Mouse (Mus musculus) hindbrain, postnatal 0 days (tissue): ENCODE results near the gene Gm42715. TPM values are rescaled to one million over a fixed set of nuclear protein-coding genes. Genes with fewer than 3 reads are reported as not detected.

Source experiments
- ATAC-seq: fragments of 200-750 bp; cut with Nextera tagmentation; 2 replicates; pipeline ENCODE4 v1.8.0; 2017; ENCODE audit warnings: mild to moderate bottlenecking, moderate TSS enrichment, moderate library complexity
- DNase-seq: peaks from one replicate; pipeline ENCODE4 v3.0.0-alpha.2; 2015; ENCODE audit warnings: low spot score
- H3K27ac ChIP-seq: fragments of 300-500 bp; sonication (generic); 2 replicates; pipeline ENCODE4 v1.5.1; 2014; ENCODE audit warnings: mild to moderate bottlenecking
- H3K27me3 ChIP-seq: fragments of 300-500 bp; sonication (generic); 2 replicates; pipeline ENCODE4 v1.6.1; 2014; ENCODE audit warnings: low read length, mixed read lengths; ENCODE audit not compliant: insufficient read depth
- H3K36me3 ChIP-seq: fragments of 300-500 bp; sonication (generic); 2 replicates; pipeline ENCODE4 v1.6.1; 2014; ENCODE audit warnings: low read length, mixed read lengths; ENCODE audit not compliant: insufficient read depth
- H3K4me1 ChIP-seq: fragments of 300-500 bp; sonication (generic); 2 replicates; pipeline ENCODE4 v1.6.1; 2014; ENCODE audit warnings: antibody characterized with exemption, low read length, mixed read lengths; ENCODE audit not compliant: insufficient read depth
- H3K4me2 ChIP-seq: fragments of 300-500 bp; sonication (generic); 2 replicates; pipeline ENCODE4 v1.6.1; 2014; ENCODE audit warnings: low read depth, mild to moderate bottlenecking, low read length, moderate library complexity, mixed read lengths
- H3K4me3 ChIP-seq: fragments of 300-500 bp; sonication (generic); 2 replicates; pipeline ENCODE4 v1.5.1; 2014; ENCODE audit warnings: low read length
- H3K9ac ChIP-seq: fragments of 300-500 bp; sonication (generic); replicated peaks from 2 replicates; pipeline ENCODE4 v1.6.1; 2014; ENCODE audit warnings: mild to moderate bottlenecking, low read length, moderate library complexity, mixed read lengths
- H3K9me3 ChIP-seq: fragments of 300-500 bp; sonication (generic); 2 replicates; pipeline ENCODE4 v1.6.1; 2016; ENCODE audit warnings: low read length, mixed read lengths
- CTCF ChIP-seq: IDR thresholded peaks from 2 replicates; pipeline ENCODE4 v1.5.1; 2016; ENCODE audit warnings: antibody characterized with exemption, control low read depth, low read depth
- WGBS: fragments of 180-500 bp; shearing (Covaris S2); extraction: QIAGEN DNeasy Blood & Tissue Kit; methylation state at CpG from one replicate; pipeline ENCODE4 v1.1.7; 2014; 5-methylcytosine and 5-hydroxymethylcytosine counted together
- polyA plus RNA-seq: library from polyadenylated mRNA; unstranded; fragments of >200 nt; fragmentation: Nextera tagmentation; extraction: Ambion mirVana; gene quantifications from 2 replicates; pipeline ENCODE4 v1.2.1, GENCODE M21; 2015
- total RNA-seq: library from RNA; depleted of rRNA; stranded (reverse); fragments of >200 nt; gene quantifications from 2 replicates; pipeline ENCODE4 v1.2.3, GENCODE M21; 2014

Gene Gm42715
- total and polyA plus RNA-seq, 2 experiments from 2014 or later: 11.2 to 18.9 TPM

GRCm38 (mm10) chr7:127589637-127590036 lies 70.3 kb downstream of the Gm42715 start:
- H3K4me2 ChIP-seq: peak overlapping the region; percentile 89
- H3K9me3 ChIP-seq: no peaks in the 10 kb centered on the region
- no peak overlapping the region for H3K27ac ChIP-seq
- no peak for ATAC-seq
- H3K4me3 ChIP-seq: peak overlapping the region; percentile 92; the same call in 1 of the 2 replicates
- 92% methylated on average over 9 of the region's 9 CpGs for WGBS
- no peak for DNase-seq
- H3K9ac ChIP-seq: no peak overlapping the region; the same call in 1 of the 2 replicates
- peaks cover 47% of the 10 kb centered on the region for H3K36me3 ChIP-seq
- no peak for TF ChIP-seq CTCF
- no peaks in the 10 kb centered on the region; the same call in 1 of the 2 replicates for H3K4me1 ChIP-seq
- H3K27me3 ChIP-seq: no peaks in the 10 kb centered on the region

DNA sequence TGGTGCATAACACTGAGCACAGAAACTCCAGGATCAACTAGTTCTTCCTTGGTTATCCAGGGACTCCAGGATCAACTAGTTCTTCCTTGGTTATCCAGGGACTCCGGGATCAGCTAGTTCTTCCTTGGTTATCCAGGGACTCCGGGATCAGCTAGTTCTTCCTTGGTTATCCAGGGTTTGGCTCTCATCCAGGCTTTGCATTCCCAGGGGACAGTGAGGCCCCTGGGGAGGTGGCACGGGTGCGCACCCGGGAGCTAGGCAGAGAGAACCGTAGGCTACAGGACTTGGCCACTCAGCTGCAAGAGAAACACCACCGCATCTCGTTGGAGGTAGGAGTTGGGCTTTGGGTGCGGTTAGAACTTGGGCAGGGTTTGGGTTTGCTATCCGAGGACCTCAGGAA lies 71.7 kb downstream of the Gm42715 start:
- no peak overlapping the region for H3K9ac ChIP-seq
- WGBS: 88% methylated on average over 10 of the region's 10 CpGs
- TF ChIP-seq CTCF: no peak
- DNase-seq (no peak), ATAC-seq (no peak)
- H3K36me3 ChIP-seq: peaks cover 56% of the 10 kb centered on the region
- H3K4me1 ChIP-seq: no peaks in the 10 kb centered on the region; the same call in 1 of the 2 replicates
- no peaks in the 10 kb centered on the region for H3K27me3 ChIP-seq
- H3K4me3 ChIP-seq: no peak overlapping the region
- H3K4me2 ChIP-seq: no peak overlapping the region
- no peak overlapping the region for H3K27ac ChIP-seq
- no peaks in the 10 kb centered on the region for H3K9me3 ChIP-seq

DNA sequence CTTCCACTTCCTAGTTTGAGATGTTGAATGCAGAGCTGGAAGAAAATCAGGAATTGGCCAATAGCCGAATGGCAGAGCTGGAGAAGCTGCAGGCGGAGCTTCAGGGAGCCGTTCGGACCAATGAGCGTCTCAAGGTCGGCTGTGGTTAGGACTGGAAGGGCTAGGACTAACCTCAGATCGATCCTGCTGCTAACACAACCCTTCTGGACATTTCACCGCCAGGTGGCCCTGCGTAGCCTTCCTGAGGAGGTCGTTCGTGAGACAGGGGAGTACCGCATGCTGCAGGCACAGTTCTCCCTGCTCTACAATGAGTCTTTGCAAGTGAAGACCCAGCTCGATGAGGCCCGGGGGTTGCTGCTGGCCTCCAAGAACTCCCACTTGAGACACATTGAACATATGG lies 73.2 kb downstream of the Gm42715 start:
- Histone ChIP-seq H3K27me3 (no peaks in the 10 kb centered on the region), H3K4me3 (no peak overlapping the region), H3K36me3 (peaks cover 69% of the 10 kb centered on the region), H3K4me2 (no peak overlapping the region), H3K27ac (no peak overlapping the region), H3K9me3 (no peaks in the 10 kb centered on the region), H3K4me1 (no peaks in the 10 kb centered on the region; the same call in 1 of the 2 replicates), H3K9ac (no peak overlapping the region)
- ATAC-seq (no peak), DNase-seq (no peak)
- TF ChIP-seq CTCF: no peak
- WGBS: 87% methylated on average over 14 of the region's 14 CpGs

DNA sequence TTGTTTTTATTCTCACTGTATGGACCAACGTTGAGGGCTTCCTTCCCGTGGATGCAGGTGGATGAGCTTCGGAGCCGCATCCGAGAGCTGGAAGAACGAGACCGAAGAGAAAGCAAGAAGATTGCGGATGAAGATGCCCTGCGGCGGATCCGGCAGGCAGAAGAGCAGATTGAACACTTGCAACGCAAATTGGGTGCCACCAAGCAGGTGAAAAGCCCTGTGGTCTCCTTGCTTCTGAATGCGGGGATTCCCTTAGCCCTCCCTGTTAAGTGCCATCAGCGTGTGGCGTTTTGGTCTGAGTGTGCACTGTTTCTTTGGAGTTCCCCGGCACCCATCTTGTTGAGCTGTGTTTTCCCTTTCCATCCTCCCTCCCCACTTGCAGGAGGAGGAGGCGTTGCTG lies 77.4 kb downstream of the Gm42715 start:
- Histone ChIP-seq H3K4me2 (no peak overlapping the region), H3K4me1 (no peaks in the 10 kb centered on the region), H3K9ac (no peak overlapping the region), H3K9me3 (no peaks in the 10 kb centered on the region), H3K36me3 (peaks cover 87% of the 10 kb centered on the region), H3K4me3 (no peak overlapping the region), H3K27ac (no peak overlapping the region), H3K27me3 (no peaks in the 10 kb centered on the region)
- WGBS: 95% methylated on average over 17 of the region's 17 CpGs
- TF ChIP-seq CTCF: no peak
- DNase-seq: no peak
- ATAC-seq: no peak

GRCm38 (mm10) chr7:127600612-127601011 lies 81.2 kb downstream of the Gm42715 start:
- Histone ChIP-seq H3K4me2 (no peak overlapping the region), H3K27me3 (no peaks in the 10 kb centered on the region), H3K36me3 (peaks cover 68% of the 10 kb centered on the region), H3K4me3 (no peak overlapping the region), H3K9me3 (no peaks in the 10 kb centered on the region), H3K27ac (no peak overlapping the region), H3K4me1 (no peaks in the 10 kb centered on the region), H3K9ac (no peak overlapping the region)
- DNase-seq (no peak), ATAC-seq (no peak)
- 94% methylated on average over 7 of the region's 7 CpGs for WGBS
- no peak for TF ChIP-seq CTCF

GRCm38 (mm10) chr7:127601735-127602134 lies 82.4 kb downstream of the Gm42715 start:
- ATAC-seq (no peak), DNase-seq (no peak)
- H3K27me3 ChIP-seq: no peaks in the 10 kb centered on the region
- no peak overlapping the region for H3K27ac ChIP-seq
- H3K4me1 ChIP-seq: no peaks in the 10 kb centered on the region
- H3K4me3 ChIP-seq: no peak overlapping the region
- peaks cover 58% of the 10 kb centered on the region for H3K36me3 ChIP-seq
- no peak overlapping the region for H3K9ac ChIP-seq
- WGBS: 85% methylated on average over 4 of the region's 4 CpGs
- no peak overlapping the region for H3K4me2 ChIP-seq
- peak; percentile 28 for TF ChIP-seq CTCF
- no peaks in the 10 kb centered on the region for H3K9me3 ChIP-seq

GRCm38 (mm10) chr7:127602903-127603302 lies 83.5 kb downstream of the Gm42715 start:
- WGBS: 90% methylated on average over 2 of the region's 2 CpGs
- no peak for DNase-seq
- TF ChIP-seq CTCF: no peak
- no peaks in the 10 kb centered on the region for H3K27me3 ChIP-seq
- peaks cover 57% of the 10 kb centered on the region for H3K36me3 ChIP-seq
- H3K9ac ChIP-seq: no peak overlapping the region
- H3K9me3 ChIP-seq: no peaks in the 10 kb centered on the region
- no peak for ATAC-seq
- H3K27ac ChIP-seq: no peak overlapping the region
- no peak overlapping the region for H3K4me3 ChIP-seq
- no peaks in the 10 kb centered on the region for H3K4me1 ChIP-seq
- no peak overlapping the region for H3K4me2 ChIP-seq
